Mouse (Mus musculus) liver, embryonic 11.5 days (tissue): ENCODE results near the gene Prr15. TPM values are rescaled to one million over a fixed set of nuclear protein-coding genes. Genes with fewer than 3 reads are reported as not detected.

Source experiments
- ATAC-seq: fragments of 200-750 bp; cut with Nextera tagmentation; replicated peaks from 2 replicates; pipeline ENCODE4 v1.8.0; 2017; ENCODE audit warnings: moderate number of reproducible peaks, mild to moderate bottlenecking, moderate TSS enrichment, moderate library complexity; ENCODE audit not compliant: low FRiP score
- DNase-seq: peaks from one replicate; pipeline ENCODE4 v3.0.0-alpha.2; 2017; ENCODE audit warnings: low spot score
- H3K27ac ChIP-seq: fragments of 300-500 bp; sonication (generic); 2 replicates; pipeline ENCODE4 v1.5.1; 2014; ENCODE audit warnings: mild to moderate bottlenecking, low read depth, low read length, control low read depth
- H3K27me3 ChIP-seq: fragments of 300-500 bp; sonication (generic); replicated peaks from 2 replicates; pipeline ENCODE4 v1.6.1; 2014; ENCODE audit warnings: low read length, mixed read lengths; ENCODE audit not compliant: control insufficient read depth, insufficient read depth
- H3K36me3 ChIP-seq: fragments of 300-500 bp; sonication (generic); 2 replicates; pipeline ENCODE4 v1.6.1; 2014; ENCODE audit warnings: mild to moderate bottlenecking, low read length, moderate library complexity, mixed read lengths; ENCODE audit not compliant: control insufficient read depth, insufficient read depth
- H3K4me1 ChIP-seq: fragments of 300-500 bp; sonication (generic); replicated peaks from 2 replicates; pipeline ENCODE4 v1.6.1; 2014; ENCODE audit warnings: low read length, mixed read lengths; ENCODE audit not compliant: control insufficient read depth, insufficient read depth
- H3K4me2 ChIP-seq: fragments of 300-500 bp; sonication (generic); 2 replicates; pipeline ENCODE4 v1.6.1; 2014; ENCODE audit warnings: mild to moderate bottlenecking, control low read depth, moderate library complexity
- H3K4me3 ChIP-seq: fragments of 300-500 bp; sonication (generic); 2 replicates; pipeline ENCODE4 v1.5.1; 2014; ENCODE audit warnings: low read depth, low read length, control low read depth
- H3K9ac ChIP-seq: fragments of 300-500 bp; sonication (generic); 2 replicates; pipeline ENCODE4 v1.6.1; 2014; ENCODE audit warnings: low read depth, low read length, control low read depth
- H3K9me3 ChIP-seq: fragments of 300-500 bp; sonication (generic); 2 replicates; pipeline ENCODE4 v1.6.1; 2016; ENCODE audit warnings: low read length, inconsistent platforms, mixed read lengths; ENCODE audit not compliant: control insufficient read depth
- WGBS: fragments of 180-500 bp; shearing (Covaris S2); extraction: QIAGEN DNeasy Blood & Tissue Kit; methylation state at CpG from one replicate; pipeline ENCODE4 v1.1.7; 2014; 5-methylcytosine and 5-hydroxymethylcytosine counted together
- polyA plus RNA-seq: library from polyadenylated mRNA; unstranded; fragments of >200 nt; fragmentation: Nextera tagmentation; extraction: Ambion mirVana; gene quantifications from 2 replicates; pipeline ENCODE4 v1.2.1, GENCODE M21; 2014

The Prr15 gene
- polyA plus RNA-seq, result 1.1 and 1.3 TPM in 2 replicates

DNA sequence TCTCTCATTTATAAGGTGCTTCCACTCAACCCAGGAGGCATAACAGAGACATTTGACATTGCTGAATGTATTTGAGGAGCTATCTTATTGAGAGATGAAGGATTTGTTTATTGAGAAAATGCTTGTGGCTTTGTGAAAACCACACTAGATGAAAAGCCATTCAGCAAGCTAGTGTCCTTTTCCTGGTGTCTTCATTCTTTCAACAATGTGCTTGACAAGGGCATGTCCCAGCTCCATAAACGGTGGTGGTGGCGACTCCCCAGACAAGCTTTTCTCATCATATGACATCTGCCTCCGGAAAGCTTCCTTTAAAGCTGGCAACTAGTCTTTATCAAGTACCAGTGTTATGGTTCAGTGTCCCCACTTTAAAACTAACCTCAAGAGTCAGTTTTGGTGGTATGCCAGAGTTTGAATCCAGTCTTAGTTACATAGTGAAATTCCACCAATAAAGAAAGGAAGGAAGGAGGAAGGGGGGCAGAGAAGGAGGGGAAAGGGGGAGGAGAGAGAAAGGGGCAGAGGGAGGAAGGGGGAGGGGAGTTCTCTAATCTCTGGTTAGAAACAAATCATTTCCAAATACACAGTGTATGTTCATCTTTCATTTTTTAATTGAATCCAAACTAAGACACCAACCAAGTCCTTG lies at the start of gene Prr15:
TSS of gene Prr15 (plus strand) at position 590 of the 640 bp plus-strand sequence.
- DNase-seq (no peak), ATAC-seq (no peak)
- Histone ChIP-seq H3K4me1 (no peaks in the 10 kb centered on the region), H3K4me3 (peak within 1 kb of the TSS; percentile 52), H3K9me3 (no peaks in the 10 kb centered on the region), H3K4me2 (peak within 1 kb of the TSS; percentile 87), H3K27ac (no peak within 1 kb of the TSS), H3K36me3 (no peaks in the 10 kb centered on the region), H3K27me3 (peaks cover 23% of the 10 kb centered on the region), H3K9ac (no peak within 1 kb of the TSS)
- 64% methylated on average over 3 of the region's 3 CpGs for WGBS

DNA sequence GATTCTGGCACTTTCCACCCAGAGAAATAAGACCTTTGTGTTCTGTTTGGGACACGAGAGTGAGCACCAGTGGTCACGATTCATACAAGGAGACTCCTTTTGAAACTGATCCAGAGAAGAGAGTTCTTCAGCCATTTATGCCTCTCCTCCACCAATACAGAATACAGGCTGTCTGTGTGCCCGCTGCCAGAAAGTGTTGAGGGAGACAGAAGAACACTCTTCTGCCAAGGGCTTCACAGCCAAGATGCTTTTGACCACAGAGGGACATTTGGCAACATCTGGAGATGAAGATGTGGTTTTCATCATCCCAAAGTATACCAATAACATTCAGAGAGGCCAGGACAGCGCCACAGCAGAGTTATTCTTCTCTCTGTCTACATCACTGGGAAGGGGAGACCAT lies 48.4 kb upstream of the Prr15 start:
- Histone ChIP-seq H3K9me3 (no peaks in the 10 kb centered on the region), H3K9ac (no peak overlapping the region), H3K27me3 (no peaks in the 10 kb centered on the region), H3K27ac (no peak overlapping the region), H3K36me3 (no peaks in the 10 kb centered on the region), H3K4me3 (no peak overlapping the region), H3K4me1 (peaks cover 10% of the 10 kb centered on the region), H3K4me2 (no peak overlapping the region)
- ATAC-seq (no peak), DNase-seq (no peak)
- 77% methylated on average over 4 of the region's 4 CpGs for WGBS

DNA sequence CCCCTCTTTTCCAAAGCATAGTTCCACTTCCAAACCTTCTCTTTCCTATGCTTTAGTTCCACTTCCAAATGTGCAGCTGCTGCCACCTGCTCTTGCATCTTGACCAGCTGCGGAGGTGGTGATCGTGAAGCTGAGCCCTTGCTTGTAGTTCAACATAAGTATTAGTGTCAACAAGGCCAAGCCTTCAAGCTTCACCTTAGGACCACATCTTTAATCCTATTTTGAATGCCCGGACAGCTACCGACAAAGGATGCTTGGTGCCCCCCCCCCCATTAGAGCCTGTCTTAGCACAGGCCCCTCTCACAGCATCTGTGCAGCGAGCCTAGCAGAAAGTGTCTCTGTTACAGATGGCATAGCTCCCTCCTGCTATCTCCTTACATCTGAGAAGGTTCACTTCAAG lies 47.8 kb upstream of the Prr15 start:
- 75% methylated on average over 5 of the region's 5 CpGs for WGBS
- no peaks in the 10 kb centered on the region for H3K36me3 ChIP-seq
- no peak overlapping the region for H3K27ac ChIP-seq
- no peak overlapping the region for H3K4me3 ChIP-seq
- no peaks in the 10 kb centered on the region for H3K27me3 ChIP-seq
- DNase-seq (no peak), ATAC-seq (no peak)
- H3K9me3 ChIP-seq, result no peaks in the 10 kb centered on the region
- peaks cover 10% of the 10 kb centered on the region for H3K4me1 ChIP-seq
- H3K4me2 ChIP-seq, result no peak overlapping the region
- H3K9ac ChIP-seq, result no peak overlapping the region

- H3K27me3 ChIP-seq, result no peaks in the 10 kb centered on the region
- no peak overlapping the region for H3K27ac ChIP-seq
- H3K36me3 ChIP-seq, result no peaks in the 10 kb centered on the region
- no peak for ATAC-seq
- H3K4me1 ChIP-seq, result peaks cover 6% of the 10 kb centered on the region
- no peaks in the 10 kb centered on the region for H3K9me3 ChIP-seq
- H3K4me3 ChIP-seq, result no peak overlapping the region
- no peak overlapping the region for H3K4me2 ChIP-seq
- DNase-seq, result no peak
- no peak overlapping the region for H3K9ac ChIP-seq
- 81% methylated on average over 2 of the region's 2 CpGs for WGBS
These were observed 47.0 kb upstream of the Prr15 start for GRCm38 (mm10) chr6:54278613-54279012.

- Histone ChIP-seq H3K27ac (no peak overlapping the region), H3K9ac (no peak overlapping the region), H3K27me3 (no peaks in the 10 kb centered on the region), H3K9me3 (no peaks in the 10 kb centered on the region), H3K4me1 (peaks cover 4% of the 10 kb centered on the region), H3K4me3 (no peak overlapping the region), H3K4me2 (no peak overlapping the region), H3K36me3 (no peaks in the 10 kb centered on the region)
- 64% methylated on average over 11 of the region's 11 CpGs for WGBS
- no peak for ATAC-seq
- DNase-seq, result no peak
These were observed 46.2 kb upstream of the Prr15 start for GRCm38 (mm10) chr6:54279391-54279790.

GRCm38 (mm10) chr6:54280248-54280647 lies 45.4 kb upstream of the Prr15 start:
- H3K9ac ChIP-seq, result no peak overlapping the region
- H3K36me3 ChIP-seq, result no peaks in the 10 kb centered on the region
- H3K27ac ChIP-seq, result no peak overlapping the region
- H3K4me2 ChIP-seq, result no peak overlapping the region
- no peaks in the 10 kb centered on the region for H3K27me3 ChIP-seq
- no peaks in the 10 kb centered on the region for H3K9me3 ChIP-seq
- H3K4me1 ChIP-seq, result peaks cover 4% of the 10 kb centered on the region
- WGBS, result 73% methylated on average over 6 of the region's 6 CpGs
- DNase-seq, result no peak
- no peak overlapping the region for H3K4me3 ChIP-seq
- ATAC-seq, result no peak

DNA sequence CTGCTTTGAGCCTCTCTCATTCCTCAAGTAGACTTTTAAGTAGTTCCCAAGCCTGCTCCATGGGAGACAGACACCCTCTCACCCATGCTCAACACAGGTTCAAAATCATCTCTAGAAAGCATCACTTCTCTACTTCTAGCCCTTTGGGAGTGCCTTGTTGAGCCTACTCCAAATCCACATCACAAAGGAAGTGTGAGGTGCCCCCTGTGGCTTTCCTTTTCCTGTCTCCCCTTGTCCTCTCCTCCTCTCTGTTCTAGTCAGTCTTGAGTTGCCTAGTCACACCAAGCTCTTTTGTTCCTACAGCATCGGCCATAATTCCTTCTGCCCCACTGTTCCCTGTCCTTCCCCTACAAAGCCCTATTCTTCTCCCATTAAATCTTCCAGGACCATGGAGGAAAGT lies 42.3 kb upstream of the Prr15 start:
- no peaks in the 10 kb centered on the region for H3K27me3 ChIP-seq
- H3K36me3 ChIP-seq, result no peaks in the 10 kb centered on the region
- WGBS, result 33% methylated on average over 1 of the region's 1 CpGs
- no peaks in the 10 kb centered on the region for H3K9me3 ChIP-seq
- H3K4me1 ChIP-seq, result no peaks in the 10 kb centered on the region; the same call in 1 of the 2 replicates
- no peak overlapping the region for H3K9ac ChIP-seq
- H3K4me3 ChIP-seq, result no peak overlapping the region
- no peak overlapping the region for H3K4me2 ChIP-seq
- DNase-seq (no peak), ATAC-seq (no peak)
- H3K27ac ChIP-seq, result no peak overlapping the region

DNA sequence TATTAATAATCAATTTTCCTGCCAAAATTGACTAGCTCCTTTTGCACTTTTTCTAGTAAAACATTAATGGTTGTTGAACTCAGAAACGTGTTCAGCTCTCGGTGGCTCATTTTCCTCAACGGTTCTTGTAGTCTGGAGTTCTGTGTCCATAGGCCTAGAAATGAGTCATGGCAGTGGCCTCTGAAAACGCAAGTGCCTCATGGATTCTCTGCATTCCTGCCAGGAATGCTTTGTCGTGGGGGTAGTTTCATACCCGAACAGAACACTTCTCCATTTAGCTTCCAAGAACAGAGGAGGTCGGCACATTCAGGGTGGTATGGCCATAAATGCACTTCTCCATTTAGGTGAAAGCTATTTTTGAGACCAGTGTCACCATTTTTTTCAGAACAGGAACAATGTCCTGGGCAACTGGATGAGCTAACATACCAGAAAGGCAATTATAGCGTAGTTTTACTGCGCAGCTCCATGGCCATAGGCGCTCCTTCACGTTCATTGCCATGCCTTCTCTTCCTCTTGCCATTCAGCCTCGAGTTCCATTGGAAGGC lies 41.4 kb upstream of the Prr15 start:
- no peak for ATAC-seq
- H3K9ac ChIP-seq, result no peak overlapping the region
- H3K36me3 ChIP-seq, result no peaks in the 10 kb centered on the region
- no peak overlapping the region for H3K27ac ChIP-seq
- H3K4me1 ChIP-seq, result no peaks in the 10 kb centered on the region
- H3K4me3 ChIP-seq, result no peak overlapping the region
- 75% methylated on average over 12 of the region's 12 CpGs for WGBS
- DNase-seq, result no peak
- H3K4me2 ChIP-seq, result no peak overlapping the region
- H3K27me3 ChIP-seq, result no peaks in the 10 kb centered on the region
- H3K9me3 ChIP-seq, result no peaks in the 10 kb centered on the region

GRCm38 (mm10) chr6:54286813-54287212 lies 38.8 kb upstream of the Prr15 start:
- Histone ChIP-seq H3K4me3 (no peak overlapping the region), H3K4me2 (no peak overlapping the region), H3K27me3 (no peaks in the 10 kb centered on the region), H3K9ac (no peak overlapping the region), H3K4me1 (no peaks in the 10 kb centered on the region), H3K27ac (no peak overlapping the region), H3K9me3 (no peaks in the 10 kb centered on the region), H3K36me3 (no peaks in the 10 kb centered on the region)
- 67% methylated on average over 5 of the region's 5 CpGs for WGBS
- DNase-seq, result no peak
- ATAC-seq, result no peak
